Mouse (Mus musculus) hematopoietic stem cell, adult 5-6 weeks (primary cell): ENCODE data around the gene Cmtm2b. TPM values are rescaled to one million over a fixed set of nuclear protein-coding genes. Genes with fewer than 3 reads are reported as not detected.
A peak's percentile ranks its signal among the peaks of the same experiment; 100 is the strongest.
"Not testable (repeated sequence)": the region's sequence is repeated elsewhere in the genome, so short reads cannot be mapped to it uniquely, and the experiment has no call there.

ENCODE experiments used
- ATAC-seq, 2 experiments: fragments of 125-278 bp in 1 of 2; replicated peaks in 1 of 2; 2 replicates each; pipeline ENCODE4 v1.8.0; 2016 to 2017; ENCODE audit warnings: inconsistent platforms in 2 of 2, mild to moderate bottlenecking in 2 of 2, moderate number of reproducible peaks in 2 of 2, low read depth in 1 of 2, moderate TSS enrichment in 1 of 2; ENCODE audit not compliant: low FRiP score in 2 of 2, poor library complexity in 2 of 2, severe bottlenecking in 2 of 2, insufficient read depth in 1 of 2, low TSS enrichment in 1 of 2
- total RNA-seq: library from RNA; stranded (forward); fragments of 172-1452, 232-1000 nt; gene quantifications from 2 replicates; pipeline ENCODE4 v1.2.3, GENCODE M21; 2017

Gene Cmtm2b
- not detected in 2 replicates for total RNA-seq

DNA sequence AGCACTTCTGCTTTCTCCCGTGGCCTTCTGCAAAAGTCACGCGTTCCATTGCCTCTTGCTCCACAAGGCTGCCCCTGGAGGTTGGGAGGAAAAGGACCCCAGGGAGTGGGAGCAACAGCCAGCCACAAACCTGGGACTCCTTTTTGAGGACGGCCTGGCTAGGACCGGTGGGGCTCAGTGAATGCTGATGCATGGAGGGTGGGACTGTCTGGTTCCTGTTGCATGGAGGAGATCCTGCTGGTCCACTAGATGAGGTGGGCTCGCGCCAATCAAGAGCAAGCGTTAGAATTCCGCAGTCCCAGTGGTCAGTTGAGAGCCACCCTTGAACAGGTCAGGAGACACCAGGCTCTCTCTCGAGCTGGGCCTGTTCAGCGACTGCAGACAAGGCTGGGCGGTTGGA is at the start of gene Cmtm2b:
TSS of gene Cmtm2b (plus strand) at position 301 of the 400 bp plus-strand sequence.
- not testable (repeated sequence) for ATAC-seq

DNA sequence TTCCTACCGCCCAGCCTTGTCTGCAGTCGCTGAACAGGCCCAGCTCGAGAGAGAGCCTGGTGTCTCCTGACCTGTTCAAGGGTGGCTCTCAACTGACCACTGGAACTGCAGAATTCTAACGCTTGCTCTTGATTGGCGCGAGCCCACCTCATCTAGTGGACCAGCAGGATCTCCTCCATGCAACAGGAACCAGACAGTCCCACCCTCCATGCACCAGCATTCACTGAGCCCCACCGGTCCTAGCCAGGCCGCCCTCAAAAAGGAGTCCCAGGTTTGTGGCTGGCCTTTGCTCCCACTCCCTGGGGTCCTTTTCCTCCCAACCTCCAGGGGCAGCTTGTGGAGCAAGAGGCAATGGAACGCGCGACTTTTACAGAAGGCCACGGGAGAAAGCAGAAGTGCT is 28.9 kb upstream of the Cmtm2b start, which contains the start of gene Cmtm2a:
TSS of gene Cmtm2a (minus strand) at position 101 of the 400 bp plus-strand sequence.
- ATAC-seq, result not testable (repeated sequence)

DNA sequence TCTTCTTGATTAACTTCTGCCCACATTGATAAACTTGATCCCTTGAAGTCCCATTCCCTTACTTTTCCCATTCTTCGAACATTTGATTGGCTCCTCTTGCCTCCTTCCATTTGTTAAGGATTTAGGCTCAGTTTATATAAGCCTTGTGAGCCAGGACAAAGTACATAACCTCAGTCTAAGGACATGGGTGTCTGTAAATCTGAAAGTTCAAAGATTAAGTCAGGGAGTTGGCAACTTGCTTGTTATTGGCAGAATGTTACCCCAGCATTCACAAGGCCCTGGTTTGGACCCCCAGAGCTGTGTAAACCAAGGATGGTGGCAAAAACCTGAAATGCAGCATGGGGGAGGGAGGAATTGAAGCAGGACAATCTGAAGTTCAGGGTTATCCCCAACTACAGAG is 27.6 kb upstream of the Cmtm2b start:
- ATAC-seq, result no peak

DNA sequence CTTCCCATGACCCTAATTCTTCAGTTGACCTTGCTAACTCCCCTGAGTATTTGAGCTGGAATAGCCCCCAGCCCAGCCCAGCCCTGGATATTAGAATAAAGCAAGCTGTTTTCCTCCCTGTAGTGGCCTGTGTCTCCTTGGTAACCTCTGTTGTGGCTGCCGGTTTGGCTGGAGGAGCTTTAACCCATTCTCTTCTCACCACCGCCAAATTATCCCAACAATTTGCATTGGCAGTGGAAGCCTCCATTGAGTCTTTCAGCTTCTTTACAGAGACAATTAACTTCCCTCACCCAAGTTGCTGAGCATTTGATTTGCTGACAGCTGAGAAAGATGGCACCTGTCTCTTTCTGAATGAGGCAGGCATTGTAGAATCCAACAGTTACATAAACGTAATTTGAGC is 20.5 kb upstream of the Cmtm2b start:
- ATAC-seq, result not testable (repeated sequence)

DNA sequence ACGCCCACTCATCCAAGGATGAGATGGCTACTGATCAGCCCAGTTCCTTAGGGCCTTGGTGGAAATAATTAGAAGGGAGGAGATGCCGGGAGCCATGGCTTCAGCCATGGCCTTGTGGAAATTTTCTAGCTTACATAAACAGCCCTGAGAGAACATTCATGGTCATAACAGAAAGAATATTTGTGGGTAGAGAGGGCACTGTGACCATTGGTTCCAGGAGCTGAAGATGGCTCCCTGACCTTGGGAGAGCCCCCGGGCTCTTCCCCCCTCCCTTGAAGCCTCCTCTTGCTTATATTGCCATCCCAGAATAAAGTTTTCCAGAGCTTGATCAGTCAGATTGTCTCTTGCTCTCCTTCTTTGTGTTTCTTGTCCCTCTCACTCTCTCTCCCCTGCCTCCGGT is 19.5 kb upstream of the Cmtm2b start:
- not testable (repeated sequence) for ATAC-seq

DNA sequence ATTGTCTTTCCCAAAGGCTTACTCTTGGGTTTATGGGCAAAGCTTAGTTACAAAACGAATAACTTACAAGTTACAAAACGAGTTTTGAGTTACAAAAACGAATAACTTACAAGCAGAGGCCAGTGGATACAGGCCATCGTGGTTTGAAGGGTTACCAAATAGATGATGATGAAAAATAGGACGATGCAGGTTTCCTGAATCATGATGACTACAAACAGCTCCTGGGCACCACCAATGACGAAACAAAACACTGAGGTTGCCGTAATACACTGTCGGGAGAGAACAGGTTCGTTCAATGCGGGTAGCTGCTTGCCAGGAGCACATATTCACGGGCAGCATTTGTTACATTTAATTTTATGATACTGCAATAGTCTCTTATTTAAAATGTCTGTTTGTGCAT is 17.1 kb upstream of the Cmtm2b start:
- ATAC-seq, result peak in 1 of 2 experiments; percentile 21; a peak in 1 of 4 replicates

DNA sequence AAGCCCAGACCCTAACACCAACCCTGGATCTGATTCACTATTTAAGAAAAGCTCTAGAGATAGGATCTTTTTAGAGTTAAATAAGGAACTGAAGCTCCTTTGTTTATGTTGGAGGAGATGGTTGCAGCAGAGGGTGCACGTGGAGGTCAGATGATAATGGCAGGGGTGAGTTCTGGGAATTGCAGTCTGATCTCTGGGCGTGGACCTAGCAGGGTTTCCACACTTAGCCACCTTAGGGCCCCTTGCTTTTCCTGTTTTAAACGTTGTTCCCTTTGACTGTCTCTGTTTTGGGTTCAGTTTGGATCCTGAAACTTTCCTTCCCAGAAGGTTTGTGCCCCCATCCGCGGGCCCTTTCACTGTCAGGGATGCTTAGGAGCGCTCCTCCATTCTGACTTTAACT is 13.7 kb upstream of the Cmtm2b start:
- not testable (repeated sequence) for ATAC-seq

DNA sequence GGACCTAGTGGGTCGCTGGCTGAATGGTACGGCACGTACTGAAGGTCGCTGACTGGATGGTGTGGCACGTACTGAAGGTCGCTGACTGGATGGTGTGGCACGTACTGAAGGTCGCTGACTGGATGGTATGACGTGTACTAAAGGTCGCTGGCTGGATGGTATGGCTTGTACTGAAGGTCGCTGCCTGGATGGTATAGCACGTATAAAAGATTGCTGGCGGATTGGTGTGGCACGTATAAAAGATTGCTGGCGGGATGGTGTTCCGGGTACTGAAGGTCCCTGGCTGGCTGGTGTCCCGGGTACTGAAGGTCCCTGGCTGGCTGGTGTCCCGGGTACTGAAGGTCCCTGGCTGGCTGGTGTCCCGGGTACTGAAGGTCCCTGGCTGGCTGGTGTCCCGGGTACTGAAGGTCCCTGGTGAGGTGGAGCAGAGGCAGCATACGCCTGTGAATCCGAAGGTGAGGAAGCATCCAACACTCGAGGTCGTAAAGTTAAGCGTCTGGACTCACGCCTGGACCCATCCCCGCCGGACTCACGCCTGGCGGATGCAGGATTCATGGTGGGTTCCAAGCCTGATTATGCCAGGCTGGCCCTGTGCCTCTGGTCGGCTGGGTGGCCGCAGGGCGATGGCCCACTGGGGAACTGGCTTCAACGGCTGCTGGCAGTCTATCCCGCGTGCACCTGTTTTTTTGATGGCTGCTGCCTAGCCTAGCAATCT is 12.4 kb upstream of the Cmtm2b start, which contains the start of the genes Gm45711 and Cmtm1:
TSS of gene Gm45711 (minus strand) at position 641 of the 715 bp plus-strand sequence.
TSS of gene Cmtm1 (minus strand) at position 705 of the 715 bp plus-strand sequence.
- not testable (repeated sequence) for ATAC-seq

DNA sequence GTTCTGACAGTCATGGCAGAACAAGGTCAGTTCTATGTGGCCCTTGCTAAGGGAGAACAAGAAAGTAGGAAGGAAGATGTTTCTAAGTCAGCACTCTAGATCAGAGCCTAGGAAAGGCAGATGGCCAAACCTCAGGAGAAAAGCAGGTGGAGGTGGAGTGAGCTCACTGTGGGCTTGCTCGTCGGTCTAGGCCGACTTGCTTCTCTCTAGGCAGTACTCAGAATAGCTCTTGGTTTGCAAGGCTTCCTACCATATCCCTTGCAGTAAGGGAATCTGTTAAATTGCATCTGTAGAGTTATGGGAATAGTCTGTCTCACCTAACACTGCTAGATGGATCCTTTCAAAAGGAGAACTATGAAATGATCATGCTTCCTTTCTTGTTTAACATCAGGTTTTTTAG is 10.0 kb upstream of the Cmtm2b start:
- not testable (repeated sequence) for ATAC-seq

DNA sequence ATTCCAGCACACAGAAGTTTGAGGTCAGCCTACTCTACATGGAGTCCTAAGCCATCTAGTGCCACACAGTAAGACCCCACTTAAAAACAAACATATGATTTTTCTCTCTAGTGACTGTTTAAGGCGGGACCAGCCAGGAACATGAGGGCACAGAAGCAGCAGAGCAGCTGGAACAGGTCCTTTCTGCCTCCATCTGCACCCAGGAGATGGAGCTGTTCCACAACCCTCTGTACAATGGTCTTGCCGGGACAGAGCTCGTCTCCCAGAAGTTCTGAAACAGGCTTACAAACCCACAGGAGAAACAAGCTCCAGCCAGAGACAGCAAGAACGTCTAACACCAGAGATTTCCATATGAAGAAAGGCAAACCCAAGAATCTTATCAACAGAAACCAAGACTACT is 8.7 kb upstream of the Cmtm2b start:
- no peak for ATAC-seq

DNA sequence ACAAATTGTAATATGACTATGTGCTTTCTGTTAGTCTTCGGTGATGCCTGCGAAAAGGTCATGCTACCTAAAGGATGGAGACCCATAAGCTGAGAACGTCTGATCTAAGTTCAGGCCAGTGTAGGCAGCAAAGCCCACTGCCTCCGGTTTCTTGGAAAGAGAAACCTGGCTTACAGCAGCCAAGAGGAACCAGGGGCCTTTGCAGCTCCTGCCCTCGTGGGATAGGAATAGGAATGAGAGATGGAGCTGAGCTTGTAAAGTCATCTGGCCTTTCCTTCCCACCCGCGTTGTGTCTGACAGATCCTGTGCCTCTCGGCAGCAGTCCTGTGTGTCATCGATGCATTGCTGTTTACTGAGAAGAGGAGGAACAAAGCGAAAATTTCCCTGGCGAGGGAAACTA is 763 bp upstream of the Cmtm2b start, which contains the start of gene Gm11020:
TSS of gene Gm11020 (plus strand) at position 301 of the 400 bp plus-strand sequence.
- not testable (repeated sequence) for ATAC-seq

DNA sequence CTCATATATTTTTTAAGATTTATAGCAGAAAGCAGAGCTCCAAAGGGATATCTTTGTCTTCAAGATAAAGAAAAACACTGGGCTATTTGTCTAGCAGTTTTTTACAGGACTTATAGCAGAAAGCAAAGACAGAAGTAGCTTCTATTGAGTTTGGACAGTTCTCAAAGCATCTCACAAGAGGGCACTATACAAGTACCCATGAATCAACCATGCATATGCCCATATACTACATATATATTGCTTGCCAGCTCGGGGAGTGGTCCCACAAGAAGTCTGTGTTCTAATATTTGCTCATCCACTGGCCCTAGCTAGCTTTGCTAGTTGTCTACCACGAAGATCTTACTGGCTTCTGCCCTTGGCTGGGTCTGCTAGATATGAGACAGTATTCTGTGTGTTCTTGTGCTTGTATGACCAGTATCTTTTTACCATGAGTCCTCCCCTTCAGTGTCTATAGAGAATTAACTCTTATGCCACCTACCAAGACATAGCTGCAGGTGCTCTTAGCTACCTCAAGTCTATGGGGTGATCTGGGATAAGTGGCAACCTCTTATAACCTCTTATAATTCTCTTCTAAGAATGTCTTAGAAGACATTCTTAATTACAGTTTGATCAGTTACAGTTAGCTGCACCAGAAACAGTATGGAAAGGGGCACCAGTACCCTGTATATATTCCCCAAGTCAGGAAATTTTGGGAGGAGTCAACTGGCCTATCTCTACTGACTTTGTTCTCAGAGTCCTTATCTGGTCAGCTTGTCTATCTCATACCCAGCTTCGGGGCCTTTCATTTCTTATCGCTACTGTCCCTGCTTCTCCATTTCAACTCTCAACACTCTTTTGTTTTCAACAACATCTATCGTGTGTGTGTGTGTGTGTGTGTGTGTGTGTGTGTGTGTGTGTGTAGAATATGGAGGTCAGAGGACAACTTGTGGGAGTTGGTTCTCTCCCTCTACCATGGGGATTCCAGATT is 10.9 kb downstream of the Cmtm2b start:
- no peak for ATAC-seq

DNA sequence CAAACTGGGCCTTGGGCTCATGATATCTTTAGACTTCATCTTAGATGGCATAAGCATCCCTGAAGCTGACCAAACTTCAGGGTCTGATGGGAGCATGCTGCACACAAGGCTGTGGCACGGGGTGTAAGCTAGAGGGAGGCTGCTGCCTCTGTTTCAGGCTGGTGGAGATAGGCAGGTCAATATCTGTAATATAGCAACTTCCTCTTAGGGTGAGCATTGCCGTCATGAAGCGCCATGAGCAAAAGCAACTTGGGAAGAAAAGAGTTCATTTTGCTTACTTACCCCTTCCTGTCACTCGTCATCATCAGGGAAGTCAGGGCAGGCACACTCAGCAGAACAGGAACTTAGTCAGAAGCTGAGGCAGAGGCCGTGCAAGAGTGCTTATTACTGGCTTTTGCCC is 11.8 kb downstream of the Cmtm2b start:
- peak; percentile 39; a peak in 2 of 4 replicates for ATAC-seq

DNA sequence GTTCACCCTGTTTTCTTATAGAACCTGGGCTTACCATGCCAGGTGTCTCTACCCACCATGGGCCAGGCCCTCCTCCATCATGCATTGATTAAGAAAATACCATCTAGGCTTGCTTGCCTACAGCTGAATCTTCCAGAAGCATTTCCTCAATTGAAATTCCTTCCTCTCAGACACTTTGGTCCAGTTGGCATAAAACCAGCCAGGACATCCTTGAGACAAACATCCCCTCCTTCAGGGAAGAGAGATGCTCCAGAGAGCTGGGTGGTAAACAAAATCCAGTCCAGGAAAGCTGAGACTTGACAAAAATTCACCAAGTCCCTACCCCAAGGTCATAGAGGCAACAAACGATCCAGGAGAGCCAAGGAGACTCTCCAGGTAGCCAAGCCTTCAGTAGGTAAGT is 12.2 kb downstream of the Cmtm2b start:
- no peak for ATAC-seq

DNA sequence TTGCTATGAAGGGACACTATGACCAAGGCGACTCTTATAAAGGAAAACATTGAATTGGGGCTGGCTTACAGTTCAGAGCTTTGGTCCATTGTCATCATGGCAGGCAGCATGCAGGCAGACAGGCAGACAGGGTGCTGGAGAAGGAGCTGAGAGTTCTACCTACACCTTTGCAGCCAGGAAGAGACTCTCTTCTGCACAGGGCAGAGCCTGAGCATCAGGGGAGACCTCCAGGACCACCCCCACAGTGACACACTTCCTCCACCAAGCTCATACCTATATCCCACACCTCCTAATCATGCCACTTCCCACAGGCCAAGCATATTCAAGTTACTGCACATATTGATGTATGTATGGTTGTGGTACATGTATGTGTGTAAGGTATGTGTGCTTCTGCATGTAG is 14.8 kb downstream of the Cmtm2b start:
- no peak for ATAC-seq

DNA sequence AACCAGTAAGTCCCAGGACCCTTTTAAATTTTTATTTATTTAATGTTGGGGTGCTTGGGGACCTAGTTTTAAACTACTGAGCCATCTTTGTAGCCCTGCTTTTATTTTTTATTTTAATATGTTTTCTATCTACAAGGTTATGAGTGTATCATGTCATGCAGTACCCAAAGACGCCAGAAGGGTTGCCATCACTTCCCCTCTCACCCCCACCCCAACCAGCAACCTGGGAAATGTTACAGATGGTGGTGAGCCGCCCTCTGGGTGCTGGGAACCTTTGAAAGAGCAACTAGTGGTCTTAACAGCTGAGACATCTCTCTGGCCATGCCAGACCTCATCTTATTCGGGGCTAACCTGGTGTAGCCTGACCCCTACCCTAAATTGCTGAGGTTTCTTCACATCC is 15.9 kb downstream of the Cmtm2b start:
- no peak for ATAC-seq

DNA sequence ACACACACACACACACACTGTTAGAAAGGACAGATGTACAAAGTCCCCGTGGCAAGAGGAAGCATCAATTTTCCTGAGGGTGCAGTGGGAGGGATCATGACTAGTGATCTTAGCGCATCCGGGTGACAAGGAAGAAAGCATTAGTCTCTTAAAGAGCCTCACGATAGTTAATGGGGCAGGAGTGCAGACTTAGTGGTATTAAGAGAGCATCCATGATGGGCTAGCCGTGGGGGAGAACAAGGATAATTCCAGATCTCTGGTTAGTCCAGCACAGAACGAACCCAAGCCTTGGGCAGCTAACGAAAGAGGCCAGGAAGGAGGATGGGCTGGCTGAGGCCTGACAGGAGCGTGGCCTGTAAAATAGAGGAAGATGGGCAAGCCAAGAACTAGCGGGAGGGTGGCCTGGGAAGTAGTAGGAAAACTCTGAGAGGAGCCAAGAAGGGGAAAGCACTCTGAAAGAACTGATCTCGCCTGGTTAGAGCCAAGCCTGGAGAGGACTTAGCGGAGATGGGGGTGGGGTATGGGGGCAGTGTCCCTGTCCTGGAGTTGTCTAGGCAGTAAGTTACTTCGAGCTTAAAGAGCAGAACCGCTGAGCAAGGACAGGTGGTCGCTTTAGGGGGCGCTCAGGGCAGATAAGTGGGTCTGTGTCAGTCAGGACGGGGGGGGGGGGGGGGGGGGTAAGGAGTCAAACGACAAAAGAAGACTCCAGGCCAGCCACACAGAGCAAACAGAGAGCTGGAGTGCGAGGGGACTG is 17.4 kb downstream of the Cmtm2b start, which contains the start of gene Cmtm3:
TSS of gene Cmtm3 (plus strand) at position 182 of the 754 bp plus-strand sequence.
- no peak for ATAC-seq
